Mouse (Mus musculus): Measurements from ENCODE around the gene Cxcl14. TPM values are rescaled to one million over a fixed set of nuclear protein-coding genes. Genes with fewer than 3 reads are reported as not detected.

The Cxcl14 gene
- total RNA-seq, 1 experiment = 2.8 TPM

DNA sequence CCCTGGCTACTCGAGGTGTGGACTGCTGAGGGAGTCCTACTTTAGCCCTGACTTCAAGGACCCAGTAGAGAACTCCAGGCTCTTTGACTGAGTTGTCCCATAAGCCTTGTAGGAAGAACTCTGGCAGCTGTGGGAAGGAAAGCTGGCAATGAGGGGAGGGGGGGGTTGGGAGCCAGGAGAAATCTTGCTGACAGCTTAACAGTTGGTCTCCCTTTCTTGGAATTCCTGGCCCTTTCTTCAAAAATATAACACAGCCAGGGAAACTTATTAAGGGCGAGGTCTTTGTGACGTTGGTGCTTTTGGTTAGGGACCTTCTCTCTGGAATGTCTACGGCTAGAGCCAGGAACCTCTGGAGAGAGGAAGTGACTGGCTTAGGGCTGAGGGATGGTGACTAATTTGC lies 8.1 kb upstream of the Cxcl14 start:
- 0 out of 4 replicates have a peak, but pooled peaks cover 0 to 2% of the 10 kb centered on the region in 2 experiments for H3K4me1 ChIP-seq (ENCODE audit: control insufficient read depth in 2 of 2, insufficient read depth in 2 of 2, low read length in 2 of 2, poor library complexity in 1 of 2)
- no peak overlapping the region for H3K9ac ChIP-seq (ENCODE audit: insufficient read depth, low read depth, low read length, poor library complexity, severe bottlenecking)
- H3K4me3 ChIP-seq (ENCODE audit: insufficient read depth in 1 of 2, low read depth in 1 of 2, low read length in 2 of 2, poor library complexity in 1 of 2, severe bottlenecking in 1 of 2) = no peak overlapping the region
- H3K9me3 ChIP-seq (ENCODE audit: control insufficient read depth, insufficient read depth, low read depth, low read length) = no peaks in the 10 kb centered on the region
- no peaks in the 10 kb centered on the region for H3K36me3 ChIP-seq (ENCODE audit: control insufficient read depth, insufficient read depth, low read length, poor library complexity, severe bottlenecking)
- no peak overlapping the region for H3K27ac ChIP-seq (ENCODE audit: insufficient read depth, low read depth, low read length, poor library complexity, severe bottlenecking)
- in situ Hi-C loops (cut with MboI; ENCODE audit: low sequenced_read_pairs in 2 of 2, unreplicated experiment in 2 of 2) = no loop called here
- no peak for DNase-seq (ENCODE audit: low read depth, low spot score)
- TF ChIP-seq ZC3H11A (IDR thresholded peaks at IDR 0.05; ENCODE audit: borderline replicate concordance, low read depth, low read length) = no peak
- TF ChIP-seq ZNF384 (IDR thresholded peaks at IDR 0.05; ENCODE audit: low read depth, low read length) = no peak
- no peak for TF ChIP-seq MAFK (IDR thresholded peaks at IDR 0.05; ENCODE audit: insufficient read depth, low read depth, low read length)
- no peak for TF ChIP-seq HCFC1 (IDR thresholded peaks at IDR 0.05; ENCODE audit: borderline replicate concordance, insufficient read depth, low read length)
- TF ChIP-seq CHD2 (IDR thresholded peaks at IDR 0.05; ENCODE audit: low read depth, low read length) = no peak

DNA sequence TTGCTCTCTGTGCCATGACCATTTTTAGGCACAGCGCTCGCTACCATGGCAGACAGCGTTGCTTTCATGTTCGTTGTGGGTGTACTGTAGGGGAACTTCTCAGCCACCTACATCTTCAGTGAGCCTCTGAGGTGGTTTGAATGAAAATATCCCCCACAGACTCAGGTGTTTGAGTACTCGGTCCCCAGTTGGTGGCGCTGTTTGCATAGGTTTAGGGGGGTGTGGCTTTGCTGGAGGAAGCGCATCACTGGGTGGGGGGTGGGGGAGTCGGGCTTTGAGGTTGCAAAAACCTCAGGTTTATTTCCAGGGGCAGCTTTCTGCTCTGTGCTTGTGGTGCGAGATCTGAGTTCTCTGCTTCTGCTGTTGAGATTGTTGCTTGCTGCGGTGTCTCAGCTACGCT lies 3.0 kb upstream of the Cxcl14 start:
- no peak for TF ChIP-seq ZC3H11A (IDR thresholded peaks at IDR 0.05; ENCODE audit: borderline replicate concordance, low read depth, low read length)
- in situ Hi-C loops (cut with MboI; ENCODE audit: low sequenced_read_pairs in 2 of 2, unreplicated experiment in 2 of 2) = loop anchor here in 1 of 2 experiments (25.0 kb wide), 1 partner anchor 138 kb away; the partner anchor contains the start of genes Gm3045 and Slc25a48
- 0 out of 4 replicates have a peak, but pooled peaks cover 0 to 1% of the 10 kb centered on the region in 2 experiments for H3K4me1 ChIP-seq (ENCODE audit: control insufficient read depth in 2 of 2, insufficient read depth in 2 of 2, low read length in 2 of 2, poor library complexity in 1 of 2)

GRCm38 (mm10) chr13:56296659-56297020 lies 289 bp upstream of the Cxcl14 start:
- H3K4me1 ChIP-seq (ENCODE audit: control insufficient read depth in 2 of 2, insufficient read depth in 2 of 2, low read length in 2 of 2, poor library complexity in 1 of 2) = 0 out of 4 replicates have a peak, but pooled peaks cover 0 to 1% of the 10 kb centered on the region in 2 experiments
- no peak overlapping the region for H3K27ac ChIP-seq (ENCODE audit: insufficient read depth, low read depth, low read length, poor library complexity, severe bottlenecking)
- H3K36me3 ChIP-seq (ENCODE audit: control insufficient read depth, insufficient read depth, low read length, poor library complexity, severe bottlenecking) = no peaks in the 10 kb centered on the region
- DNase-seq (ENCODE audit: low read depth, low spot score) = no peak
- in situ Hi-C loops (cut with MboI; ENCODE audit: low sequenced_read_pairs in 2 of 2, unreplicated experiment in 2 of 2) = loop anchor here in 1 of 2 experiments (25.0 kb wide), 1 partner anchor 141 kb away; the partner anchor contains the start of genes Gm3045 and Slc25a48
- H3K4me3 ChIP-seq (ENCODE audit: insufficient read depth in 1 of 2, low read depth in 1 of 2, low read length in 2 of 2, poor library complexity in 1 of 2, severe bottlenecking in 1 of 2) = peak overlapping the region; percentile 69 to 83
- H3K9me3 ChIP-seq (ENCODE audit: control insufficient read depth, insufficient read depth, low read depth, low read length) = no peaks in the 10 kb centered on the region
- H3K9ac ChIP-seq (ENCODE audit: insufficient read depth, low read depth, low read length, poor library complexity, severe bottlenecking) = no peak overlapping the region; the same call in 1 of the 2 replicates
- TF ChIP-seq CHD2 (IDR thresholded peaks at IDR 0.05; ENCODE audit: low read depth, low read length) = no peak
- TF ChIP-seq ZC3H11A (IDR thresholded peaks at IDR 0.05; ENCODE audit: borderline replicate concordance, low read depth, low read length) = no peak
- no peak for TF ChIP-seq ZNF384 (IDR thresholded peaks at IDR 0.05; ENCODE audit: low read depth, low read length)
- TF ChIP-seq MAFK (IDR thresholded peaks at IDR 0.05; ENCODE audit: insufficient read depth, low read depth, low read length) = no peak
- TF ChIP-seq HCFC1 (IDR thresholded peaks at IDR 0.05; ENCODE audit: borderline replicate concordance, insufficient read depth, low read length) = no peak

More for the DNA sequence above, 3.0 kb upstream of the Cxcl14 start:
- DNase-seq (ENCODE audit: low read depth, low spot score) = no peak
- no peak overlapping the region for H3K4me3 ChIP-seq (ENCODE audit: insufficient read depth in 1 of 2, low read depth in 1 of 2, low read length in 2 of 2, poor library complexity in 1 of 2, severe bottlenecking in 1 of 2)
- no peaks in the 10 kb centered on the region for H3K36me3 ChIP-seq (ENCODE audit: control insufficient read depth, insufficient read depth, low read length, poor library complexity, severe bottlenecking)
- H3K27ac ChIP-seq (ENCODE audit: insufficient read depth, low read depth, low read length, poor library complexity, severe bottlenecking) = no peak overlapping the region
- no peak overlapping the region for H3K9ac ChIP-seq (ENCODE audit: insufficient read depth, low read depth, low read length, poor library complexity, severe bottlenecking)
- no peaks in the 10 kb centered on the region for H3K9me3 ChIP-seq (ENCODE audit: control insufficient read depth, insufficient read depth, low read depth, low read length)

GRCm38 (mm10) chr13:56295586-56295942 lies 787 bp downstream of the Cxcl14 start:
- peak overlapping the region; percentile 69 to 83 for H3K4me3 ChIP-seq (ENCODE audit: insufficient read depth in 1 of 2, low read depth in 1 of 2, low read length in 2 of 2, poor library complexity in 1 of 2, severe bottlenecking in 1 of 2)
- TF ChIP-seq MAFK (IDR thresholded peaks at IDR 0.05; ENCODE audit: insufficient read depth, low read depth, low read length) (no peak), ZC3H11A (IDR thresholded peaks at IDR 0.05; ENCODE audit: borderline replicate concordance, low read depth, low read length) (no peak), ZNF384 (IDR thresholded peaks at IDR 0.05; ENCODE audit: low read depth, low read length) (no peak), CHD2 (IDR thresholded peaks at IDR 0.05; ENCODE audit: low read depth, low read length) (no peak), HCFC1 (IDR thresholded peaks at IDR 0.05; ENCODE audit: borderline replicate concordance, insufficient read depth, low read length) (no peak)
- 0 out of 4 replicates have a peak, but pooled peaks cover 0 to 1% of the 10 kb centered on the region in 2 experiments for H3K4me1 ChIP-seq (ENCODE audit: control insufficient read depth in 2 of 2, insufficient read depth in 2 of 2, low read length in 2 of 2, poor library complexity in 1 of 2)
- H3K27ac ChIP-seq (ENCODE audit: insufficient read depth, low read depth, low read length, poor library complexity, severe bottlenecking) = no peak overlapping the region
- DNase-seq (ENCODE audit: low read depth, low spot score) = peak; percentile 15
- peak overlapping the region; percentile 37 for H3K9ac ChIP-seq (ENCODE audit: insufficient read depth, low read depth, low read length, poor library complexity, severe bottlenecking)
- in situ Hi-C loops (cut with MboI; ENCODE audit: low sequenced_read_pairs in 2 of 2, unreplicated experiment in 2 of 2) = loop anchor here in 1 of 2 experiments (25.0 kb wide), 1 partner anchor 142 kb away; the partner anchor contains the start of genes Gm3045 and Slc25a48
- no peaks in the 10 kb centered on the region for H3K36me3 ChIP-seq (ENCODE audit: control insufficient read depth, insufficient read depth, low read length, poor library complexity, severe bottlenecking)
- H3K9me3 ChIP-seq (ENCODE audit: control insufficient read depth, insufficient read depth, low read depth, low read length) = no peaks in the 10 kb centered on the region

Data from ES-E14 (cell line).